Mouse (Mus musculus) cerebellum, adult 2 months (tissue): ENCODE measurements at regions not wholly inside any gene's neighbourhood (a gene's known extent, or its start where the extent isn't known, plus 50 kb on each side); places are given as distances from the start of the nearest gene placed in this dataset.

ENCODE experiments used
- CTCF ChIP-seq: fragments of 200-500 bp; IDR thresholded peaks from 2 replicates; pipeline ENCODE4 v1.5.1; 2011; ENCODE audit warnings: low read depth, mild to moderate bottlenecking, control low read depth, low read length, moderate library complexity, borderline replicate concordance; ENCODE audit not compliant: insufficient read depth
- POLR2A ChIP-seq: fragments of 200-500 bp; IDR thresholded peaks from 2 replicates; pipeline ENCODE4 v1.6.1; 2011; ENCODE audit warnings: low read length, control low read depth, borderline replicate concordance; ENCODE audit not compliant: insufficient read depth

GRCm38 (mm10) chr3:38105022-38105857, 379.4 kb downstream of the Ankrd50 start:
- no peak for TF ChIP-seq POLR2A
- no peak for TF ChIP-seq CTCF
